Mouse (Mus musculus) liver, postnatal 0 days (tissue): ENCODE measurements around the gene Fnip1. TPM values are rescaled to one million over a fixed set of nuclear protein-coding genes. Genes with fewer than 3 reads are reported as not detected.
"Not testable (repeated sequence)": the region's sequence is repeated elsewhere in the genome, so short reads cannot be mapped to it uniquely, and the experiment has no call there.

Experiments used
- ATAC-seq: fragments of 200-750 bp; cut with Nextera tagmentation; 2 replicates; pipeline ENCODE4 v1.8.0; 2017; ENCODE audit warnings: mild to moderate bottlenecking, moderate library complexity
- DNase-seq: peaks from one replicate; pipeline ENCODE4 v3.0.0-alpha.2; 2016
- H3K27ac ChIP-seq: fragments of 300-500 bp; sonication (generic); 2 replicates; pipeline ENCODE4 v1.5.1; 2014; ENCODE audit warnings: antibody characterized with exemption, moderate library complexity, mild to moderate bottlenecking, low read depth
- H3K27me3 ChIP-seq: fragments of 300-500 bp; sonication (generic); 2 replicates; pipeline ENCODE4 v1.6.1; 2014; ENCODE audit warnings: low read length, control low read depth, mixed read lengths; ENCODE audit not compliant: insufficient read depth
- H3K36me3 ChIP-seq: fragments of 300-500 bp; sonication (generic); replicated peaks from 2 replicates; pipeline ENCODE4 v1.6.1; 2014; ENCODE audit warnings: mild to moderate bottlenecking, control low read depth, low read length, moderate library complexity, mixed read lengths; ENCODE audit not compliant: insufficient read depth
- H3K4me1 ChIP-seq: fragments of 300-500 bp; sonication (generic); 2 replicates; pipeline ENCODE4 v1.6.1; 2014; ENCODE audit warnings: antibody characterized with exemption, mild to moderate bottlenecking, control low read depth; ENCODE audit not compliant: insufficient read depth
- H3K4me2 ChIP-seq: fragments of 300-500 bp; sonication (generic); 2 replicates; pipeline ENCODE4 v1.6.1; 2014; ENCODE audit warnings: low read depth, mild to moderate bottlenecking, low read length, moderate library complexity, mixed read lengths
- H3K4me3 ChIP-seq: fragments of 300-500 bp; sonication (generic); 2 replicates; pipeline ENCODE4 v1.5.1; 2014; ENCODE audit warnings: low read depth, low read length
- H3K9ac ChIP-seq: fragments of 300-500 bp; sonication (generic); replicated peaks from 2 replicates; pipeline ENCODE4 v1.6.1; 2014; ENCODE audit warnings: mild to moderate bottlenecking, moderate library complexity
- H3K9me3 ChIP-seq: fragments of 300-500 bp; sonication (generic); 2 replicates; pipeline ENCODE4 v1.6.1; 2016; ENCODE audit warnings: mild to moderate bottlenecking, control low read depth, low read length, mixed read lengths
- CTCF ChIP-seq: sonication (generic); IDR thresholded peaks from 2 replicates; pipeline ENCODE4 v1.5.1; 2016; ENCODE audit warnings: antibody characterized with exemption, low read depth
- EP300 ChIP-seq: IDR thresholded peaks from 2 replicates; pipeline ENCODE4 v1.6.1; 2016; ENCODE audit warnings: antibody characterized with exemption, low read depth, mild to moderate bottlenecking
- WGBS: fragments of 180-500 bp; shearing (Covaris S2); extraction: QIAGEN DNeasy Blood & Tissue Kit; methylation state at CpG from one replicate; pipeline ENCODE4 v1.1.7; 2014; ENCODE audit not compliant: insufficient replicate concordance; 5-methylcytosine and 5-hydroxymethylcytosine counted together
- polyA plus RNA-seq: library from polyadenylated mRNA; unstranded; fragments of >200 nt; fragmentation: Nextera tagmentation; extraction: Ambion mirVana; gene quantifications from 2 replicates; pipeline ENCODE4 v1.2.1, GENCODE M21; 2015

The Fnip1 gene
- polyA plus RNA-seq, 1 experiment from 2014 or later = 5.2 TPM

GRCm38 (mm10) chr11:54429224-54429623 lies 8.8 kb upstream of the Fnip1 start:
- ATAC-seq = no peak
- Histone ChIP-seq H3K36me3 (no peaks in the 10 kb centered on the region), H3K4me3 (no peak overlapping the region), H3K27ac (no peak overlapping the region), H3K9ac (no peak overlapping the region), H3K27me3 (no peaks in the 10 kb centered on the region), H3K9me3 (no peaks in the 10 kb centered on the region), H3K4me2 (no peak overlapping the region), H3K4me1 (no peaks in the 10 kb centered on the region)
- TF ChIP-seq CTCF (no peak), EP300 (no peak)
- no peak for DNase-seq
- WGBS = 82% methylated on average over 2 of the region's 2 CpGs

- no peak for DNase-seq
- Histone ChIP-seq H3K9me3 (no peaks in the 10 kb centered on the region), H3K27ac (no peak overlapping the region), H3K4me1 (peaks cover 6% of the 10 kb centered on the region; the same call in 1 of the 2 replicates), H3K4me3 (no peak overlapping the region), H3K36me3 (no peaks in the 10 kb centered on the region), H3K27me3 (no peaks in the 10 kb centered on the region), H3K4me2 (no peak overlapping the region), H3K9ac (no peak overlapping the region)
- no peak for TF ChIP-seq EP300
- no peak for TF ChIP-seq CTCF
- ATAC-seq = no peak
- 92% methylated on average over 1 of the region's 1 CpGs for WGBS
These were observed 2.2 kb upstream of the Fnip1 start for GRCm38 (mm10) chr11:54435797-54436196.

- DNase-seq = no peak
- Histone ChIP-seq H3K9ac (peak overlapping the region; percentile 95), H3K36me3 (no peaks in the 10 kb centered on the region)
These were observed 633 bp upstream of the Fnip1 start for GRCm38 (mm10) chr11:54437310-54437822.

GRCm38 (mm10) chr11:54438366-54438781 lies 375 bp downstream of the Fnip1 start:
- Histone ChIP-seq H3K4me1 (peaks cover 9% of the 10 kb centered on the region; the same call in 1 of the 2 replicates), H3K4me3 (peak overlapping the region; percentile 85), H3K27me3 (no peaks in the 10 kb centered on the region), H3K9me3 (no peaks in the 10 kb centered on the region), H3K36me3 (no peaks in the 10 kb centered on the region), H3K4me2 (peak overlapping the region; percentile 79), H3K9ac (peak overlapping the region; percentile 95), H3K27ac (peak overlapping the region; percentile 95)
- WGBS = under 1% methylated on average over 29 of the region's 47 CpGs
- DNase-seq (peak; percentile 74), ATAC-seq (peak; percentile 80)
- no peak for TF ChIP-seq CTCF
- no peak for TF ChIP-seq EP300

More at GRCm38 (mm10) chr11:54437310-54437822, 633 bp upstream of the Fnip1 start:
- peak overlapping the region; percentile 85 for H3K4me3 ChIP-seq
- no peaks in the 10 kb centered on the region for H3K9me3 ChIP-seq
- peaks cover 6% of the 10 kb centered on the region; the same call in 1 of the 2 replicates for H3K4me1 ChIP-seq
- TF ChIP-seq EP300 (0 out of 2 replicates have a peak, but pooled peaks have one; percentile 11), CTCF (no peak)
- no peak for ATAC-seq
- no peaks in the 10 kb centered on the region for H3K27me3 ChIP-seq
- 25% methylated on average over 8 of the region's 8 CpGs for WGBS
- peak overlapping the region; percentile 64; the same call in 1 of the 2 replicates for H3K27ac ChIP-seq
- H3K4me2 ChIP-seq = peak overlapping the region; percentile 79

- WGBS = 5% methylated on average over 11 of the region's 11 CpGs
- ATAC-seq (no peak), DNase-seq (no peak)
- peak overlapping the region; percentile 79 for H3K4me2 ChIP-seq
- no peaks in the 10 kb centered on the region for H3K27me3 ChIP-seq
- H3K9ac ChIP-seq = peak overlapping the region; percentile 95
- no peaks in the 10 kb centered on the region for H3K9me3 ChIP-seq
- H3K4me3 ChIP-seq = peak overlapping the region; percentile 85
- H3K27ac ChIP-seq = peak overlapping the region; percentile 95
- TF ChIP-seq CTCF = no peak
- TF ChIP-seq EP300 = no peak
- H3K4me1 ChIP-seq = peaks cover 12% of the 10 kb centered on the region; the same call in 1 of the 2 replicates
- H3K36me3 ChIP-seq = no peaks in the 10 kb centered on the region
These were observed 1.1 kb downstream of the Fnip1 start for GRCm38 (mm10) chr11:54438991-54439690.

- TF ChIP-seq EP300 (no peak), CTCF (no peak)
- H3K27ac ChIP-seq = peak overlapping the region; percentile 95
- H3K36me3 ChIP-seq = no peaks in the 10 kb centered on the region
- peak overlapping the region; percentile 79 for H3K4me2 ChIP-seq
- 50% methylated on average over 3 of the region's 3 CpGs for WGBS
- peaks cover 12% of the 10 kb centered on the region; the same call in 1 of the 2 replicates for H3K4me1 ChIP-seq
- peak overlapping the region; percentile 85 for H3K4me3 ChIP-seq
- peak overlapping the region; percentile 95 for H3K9ac ChIP-seq
- no peak for ATAC-seq
- DNase-seq = no peak
- no peaks in the 10 kb centered on the region for H3K27me3 ChIP-seq
- no peaks in the 10 kb centered on the region for H3K9me3 ChIP-seq
These were observed 1.7 kb downstream of the Fnip1 start for GRCm38 (mm10) chr11:54439691-54440029.

GRCm38 (mm10) chr11:54450757-54451156 lies 12.8 kb downstream of the Fnip1 start:
- DNase-seq, H3K9ac ChIP-seq, H3K4me3 ChIP-seq, H3K9me3 ChIP-seq, H3K27me3 ChIP-seq, H3K27ac ChIP-seq, H3K36me3 ChIP-seq, ATAC-seq, H3K4me1 ChIP-seq, H3K4me2 ChIP-seq: not testable (repeated sequence)
- WGBS = 74% methylated on average over 3 of the region's 3 CpGs
